Mouse (Mus musculus) bone marrow, adult 2 months (tissue): ENCODE measurements around the gene Pde7b.

ENCODE experiments used
- CTCF ChIP-seq: fragments of 200-500 bp; IDR thresholded peaks from 2 replicates; pipeline ENCODE4 v1.5.1; 2011; ENCODE audit warnings: low read length, control low read depth; ENCODE audit not compliant: control insufficient read depth, insufficient read depth
- POLR2A ChIP-seq: fragments of 200-500 bp; IDR thresholded peaks from 2 replicates; pipeline ENCODE4 v1.6.1; 2011; ENCODE audit warnings: low read depth, mild to moderate bottlenecking, control low read depth, low read length, borderline replicate concordance; ENCODE audit not compliant: control insufficient read depth

DNA sequence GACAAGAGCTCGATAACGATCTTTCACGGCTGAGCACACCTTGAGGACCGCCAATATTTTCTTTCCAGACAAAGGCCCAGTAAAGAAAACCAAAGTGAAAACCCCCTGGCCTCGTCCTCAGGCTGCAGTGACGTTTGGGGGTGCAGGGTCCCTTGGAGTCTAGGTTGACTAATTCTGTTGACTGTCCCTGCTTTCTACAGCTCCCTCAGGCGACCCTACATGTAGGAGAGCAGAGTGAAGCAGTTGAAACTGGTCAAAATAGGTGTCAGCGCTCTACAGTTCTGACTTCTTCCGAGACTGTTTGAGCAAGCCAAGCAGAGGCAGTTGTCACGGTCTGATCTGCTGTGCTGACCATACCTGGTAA is 306.0 kb downstream of the Pde7b start:
- TF ChIP-seq CTCF (no peak), POLR2A (no peak)
